Mouse (Mus musculus) intestine, postnatal 0 days (tissue): Measurements from ENCODE around the gene Snx15. TPM values are rescaled to one million over a fixed set of nuclear protein-coding genes. Genes with fewer than 3 reads are reported as not detected.

Source experiments
- ATAC-seq: fragments of 200-750 bp; cut with Nextera tagmentation; 2 replicates; pipeline ENCODE4 v1.8.0; 2017; ENCODE audit warnings: mild to moderate bottlenecking, moderate TSS enrichment, moderate library complexity
- H3K27ac ChIP-seq: fragments of 300-500 bp; sonication (generic); 2 replicates; pipeline ENCODE4 v1.5.1; 2014; ENCODE audit warnings: mild to moderate bottlenecking, low read depth, low read length, moderate library complexity
- H3K27me3 ChIP-seq: fragments of 300-500 bp; sonication (generic); replicated peaks from 2 replicates; pipeline ENCODE4 v1.6.1; 2014; ENCODE audit warnings: low read length, mixed read lengths; ENCODE audit not compliant: control insufficient read depth, insufficient read depth
- H3K36me3 ChIP-seq: fragments of 300-500 bp; sonication (generic); 2 replicates; pipeline ENCODE4 v1.6.1; 2014; ENCODE audit warnings: mild to moderate bottlenecking, moderate library complexity; ENCODE audit not compliant: control insufficient read depth, insufficient read depth
- H3K4me1 ChIP-seq: fragments of 300-500 bp; sonication (generic); replicated peaks from 2 replicates; pipeline ENCODE4 v1.6.1; 2014; ENCODE audit warnings: antibody characterized with exemption, low read length, mixed read lengths; ENCODE audit not compliant: control insufficient read depth, insufficient read depth
- H3K4me2 ChIP-seq: fragments of 300-500 bp; sonication (generic); replicated peaks from 2 replicates; pipeline ENCODE4 v1.6.1; 2014; ENCODE audit warnings: low read depth, mild to moderate bottlenecking, moderate library complexity
- H3K4me3 ChIP-seq: fragments of 300-500 bp; sonication (generic); 2 replicates; pipeline ENCODE4 v1.5.1; 2014; ENCODE audit warnings: low read depth, low read length
- H3K9ac ChIP-seq: fragments of 300-500 bp; sonication (generic); 2 replicates; pipeline ENCODE4 v1.6.1; 2014; ENCODE audit warnings: mild to moderate bottlenecking, low read depth, low read length
- H3K9me3 ChIP-seq: fragments of 300-500 bp; sonication (generic); 2 replicates; pipeline ENCODE4 v1.6.1; 2016; ENCODE audit warnings: mixed run types; ENCODE audit not compliant: control insufficient read depth
- CTCF ChIP-seq: sonication (generic); IDR thresholded peaks from 2 replicates; pipeline ENCODE4 v1.5.1; 2016; ENCODE audit warnings: low read depth, mild to moderate bottlenecking, control low read depth, antibody characterized with exemption, moderate library complexity
- WGBS: fragments of 180-500 bp; shearing (Covaris S2); extraction: QIAGEN DNeasy Blood & Tissue Kit; methylation state at CpG from one replicate; pipeline ENCODE4 v1.1.7; 2014; 5-methylcytosine and 5-hydroxymethylcytosine counted together
- polyA plus RNA-seq: library from polyadenylated mRNA; unstranded; fragments of >200 nt; fragmentation: Nextera tagmentation; extraction: Ambion mirVana; gene quantifications from 2 replicates; pipeline ENCODE4 v1.2.1, GENCODE M21; 2015

Gene Snx15
- 23.0 and 23.3 TPM in 2 replicates for polyA plus RNA-seq

DNA sequence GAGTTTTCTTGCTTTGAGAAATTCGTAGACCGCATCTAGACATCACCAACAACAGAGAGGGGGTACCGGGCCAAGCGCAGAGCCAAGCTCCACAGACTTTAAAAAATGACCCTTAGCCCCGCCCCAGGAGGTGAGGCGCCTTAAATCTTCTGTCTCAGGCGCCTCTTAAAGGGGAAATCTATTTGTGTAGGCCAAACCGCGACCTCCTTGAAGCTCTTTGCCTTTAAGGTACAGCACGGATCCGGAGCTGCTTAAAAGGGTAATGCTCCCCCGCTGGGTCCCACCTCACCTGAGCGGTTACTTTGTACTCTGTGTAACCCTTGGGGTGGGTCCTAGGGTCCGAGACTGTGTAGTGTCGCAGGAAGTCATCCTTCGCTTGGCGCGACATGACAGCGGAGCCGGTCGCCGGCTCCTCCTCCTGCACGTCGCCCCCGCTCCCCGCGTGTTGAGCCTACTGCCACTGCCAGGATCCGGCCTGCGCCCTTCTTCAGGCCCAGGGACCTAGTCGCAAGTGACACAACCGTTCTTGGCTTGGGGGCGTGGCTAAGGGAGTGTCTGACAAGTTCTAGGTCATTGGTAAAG is at the start of gene Snx15:
Gene Snx15 (minus strand): TSS at position 545 of the 582 bp plus-strand sequence.
- H3K27ac ChIP-seq, result peak within 1 kb of the TSS; percentile 94
- no peak for TF ChIP-seq CTCF
- H3K36me3 ChIP-seq, result no peaks in the 10 kb centered on the region
- no peaks in the 10 kb centered on the region for H3K4me1 ChIP-seq
- WGBS, result under 1% methylated on average over 32 of the region's 32 CpGs
- H3K9me3 ChIP-seq, result no peaks in the 10 kb centered on the region
- H3K27me3 ChIP-seq, result no peaks in the 10 kb centered on the region
- peak within 1 kb of the TSS; percentile 51; the same call in 1 of the 2 replicates for H3K9ac ChIP-seq
- H3K4me3 ChIP-seq, result peak within 1 kb of the TSS; percentile 42
- H3K4me2 ChIP-seq, result peak within 1 kb of the TSS; percentile 69
- ATAC-seq, result peak; percentile 91

DNA sequence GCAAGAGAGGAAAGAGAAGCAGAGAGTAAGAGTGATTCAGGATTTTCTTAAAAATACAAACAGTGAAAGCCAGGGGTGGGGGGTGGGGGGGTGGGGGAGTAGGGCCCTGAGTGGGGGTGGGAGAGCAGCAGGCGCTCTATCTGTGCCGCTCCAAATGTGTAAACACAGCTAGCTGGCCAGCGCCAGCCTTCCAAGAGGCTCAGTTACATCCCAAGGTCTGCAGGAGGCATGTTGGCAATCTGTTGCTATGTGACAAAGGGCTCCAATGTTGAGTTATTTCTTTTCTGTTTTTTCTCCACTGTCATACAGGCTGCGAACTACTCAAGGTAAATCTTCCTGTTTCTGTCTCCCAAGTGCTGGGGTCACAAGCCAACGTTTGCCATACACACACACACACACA is 46.7 kb upstream of the Snx15 start:
- Histone ChIP-seq H3K27ac (no peak overlapping the region), H3K9me3 (no peaks in the 10 kb centered on the region), H3K4me1 (no peaks in the 10 kb centered on the region), H3K36me3 (no peaks in the 10 kb centered on the region), H3K9ac (no peak overlapping the region), H3K4me2 (no peak overlapping the region), H3K27me3 (no peaks in the 10 kb centered on the region), H3K4me3 (no peak overlapping the region)
- 35% methylated on average over 5 of the region's 5 CpGs for WGBS
- ATAC-seq, result no peak
- no peak for TF ChIP-seq CTCF

DNA sequence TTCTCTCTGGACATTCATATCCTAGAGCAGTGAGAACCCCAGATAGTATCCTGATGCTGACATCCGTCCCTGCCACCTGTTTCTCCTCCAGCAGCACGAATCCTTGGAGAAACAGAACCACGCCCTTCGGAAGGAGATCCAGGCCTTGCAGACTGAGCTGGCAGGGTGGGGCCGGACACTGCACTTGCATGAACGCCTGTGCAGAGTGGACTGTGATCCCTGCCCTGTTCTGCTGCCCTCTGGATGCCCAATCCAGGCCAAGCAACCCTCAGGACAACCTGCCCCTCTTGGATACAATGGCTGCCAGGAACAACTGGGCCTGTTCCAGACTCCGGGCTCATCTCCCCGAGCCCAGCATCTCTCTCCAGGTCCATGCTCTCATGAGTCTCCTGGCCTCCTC is 43.1 kb upstream of the Snx15 start:
- ATAC-seq, result peak; percentile 33; the same call in 1 of the 2 replicates
- WGBS, result 50% methylated on average over 8 of the region's 8 CpGs

DNA sequence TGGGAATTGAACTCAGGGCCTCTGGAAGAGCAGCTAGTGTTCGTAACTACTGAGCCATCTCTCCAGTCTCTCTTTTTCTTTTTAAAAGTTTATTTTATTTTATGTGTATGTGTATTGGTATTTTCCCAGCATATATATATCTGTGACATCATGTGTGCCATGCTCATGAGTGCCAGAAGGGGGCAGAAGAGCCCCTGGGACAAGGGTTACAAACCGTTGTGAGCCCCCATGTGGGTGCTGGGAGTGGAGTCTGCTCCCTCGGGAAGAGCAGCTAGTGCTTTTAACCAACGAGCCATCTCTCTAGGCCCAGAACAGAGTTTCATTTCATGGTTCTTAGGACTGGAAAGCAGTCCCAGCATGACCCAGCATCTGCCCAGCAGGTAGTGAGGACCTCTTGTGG is 38.6 kb upstream of the Snx15 start:
- Histone ChIP-seq H3K9ac (no peak overlapping the region), H3K27ac (no peak overlapping the region), H3K4me3 (no peak overlapping the region), H3K9me3 (no peaks in the 10 kb centered on the region), H3K4me1 (peaks cover 11% of the 10 kb centered on the region; the same call in 1 of the 2 replicates), H3K4me2 (no peak overlapping the region), H3K36me3 (no peaks in the 10 kb centered on the region), H3K27me3 (no peaks in the 10 kb centered on the region)
- TF ChIP-seq CTCF, result peak; percentile 27
- 79% methylated on average over 4 of the region's 4 CpGs for WGBS
- ATAC-seq, result no peak

More for the DNA sequence above, 43.1 kb upstream of the Snx15 start:
- Histone ChIP-seq H3K27me3 (no peaks in the 10 kb centered on the region), H3K4me1 (no peaks in the 10 kb centered on the region), H3K36me3 (no peaks in the 10 kb centered on the region), H3K4me3 (no peak overlapping the region), H3K27ac (no peak overlapping the region), H3K4me2 (no peak overlapping the region), H3K9ac (no peak overlapping the region), H3K9me3 (no peaks in the 10 kb centered on the region)
- no peak for TF ChIP-seq CTCF

DNA sequence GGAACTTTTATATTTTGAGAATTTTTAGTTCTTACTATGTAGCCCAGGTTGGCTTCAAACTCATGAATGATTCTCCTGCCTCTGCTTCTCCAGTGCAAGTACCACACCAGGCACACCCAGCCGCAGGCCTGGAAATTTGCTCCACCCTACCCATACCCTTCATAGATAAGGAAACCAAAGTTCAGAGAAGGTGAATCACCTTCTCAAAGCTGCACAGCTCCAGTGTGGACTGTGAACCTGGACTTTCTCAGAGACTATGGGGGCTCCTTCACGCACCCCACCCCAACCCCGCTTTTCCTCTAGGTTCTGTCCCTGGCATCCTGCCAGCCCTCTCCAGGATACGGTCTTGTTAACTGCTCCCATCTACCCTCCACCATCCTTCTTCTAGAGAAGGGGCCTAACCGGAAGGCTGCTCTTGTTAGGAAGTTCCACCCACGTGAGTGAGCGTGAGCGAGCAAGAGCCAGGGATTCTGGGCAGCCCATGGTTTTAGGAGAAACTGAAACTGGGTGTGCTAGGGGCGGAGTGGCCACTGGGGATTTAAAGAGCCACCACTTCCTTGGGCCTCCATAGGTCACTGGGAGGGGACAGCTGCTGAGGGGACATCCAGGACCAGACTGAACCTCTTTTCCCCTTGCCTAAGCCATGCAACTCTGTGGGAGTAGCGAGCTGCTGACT is 35.9 kb upstream of the Snx15 start:
- no peaks in the 10 kb centered on the region for H3K9me3 ChIP-seq
- 17% methylated on average over 10 of the region's 10 CpGs for WGBS
- peaks cover 11% of the 10 kb centered on the region; the same call in 1 of the 2 replicates for H3K4me1 ChIP-seq
- peak; percentile 55 for ATAC-seq
- no peak overlapping the region for H3K4me3 ChIP-seq
- peak overlapping the region; percentile 46 for H3K4me2 ChIP-seq
- no peak for TF ChIP-seq CTCF
- no peaks in the 10 kb centered on the region for H3K36me3 ChIP-seq
- no peaks in the 10 kb centered on the region for H3K27me3 ChIP-seq
- no peak overlapping the region for H3K9ac ChIP-seq
- H3K27ac ChIP-seq, result no peak overlapping the region

DNA sequence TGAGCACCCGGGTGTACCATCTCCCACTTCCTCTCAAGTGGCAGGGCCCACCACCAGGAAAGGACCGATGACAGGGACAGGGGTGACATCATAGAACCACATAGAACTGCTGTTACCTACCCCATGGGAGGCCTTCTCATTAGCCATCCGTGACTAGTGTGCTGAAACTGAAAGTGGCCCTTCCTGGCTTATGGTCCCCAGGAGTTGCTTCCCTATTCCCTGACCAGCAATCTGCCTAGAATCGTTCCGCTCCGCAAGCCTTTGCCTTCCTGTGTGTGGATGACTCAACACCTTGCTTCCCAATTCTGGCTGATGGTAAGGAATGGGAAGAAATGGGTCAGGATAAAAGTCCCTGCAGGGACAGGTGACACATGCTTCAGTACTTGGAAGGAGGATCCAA is 29.1 kb upstream of the Snx15 start:
- Histone ChIP-seq H3K4me2 (no peak overlapping the region), H3K9ac (no peak overlapping the region), H3K27me3 (no peaks in the 10 kb centered on the region), H3K9me3 (no peaks in the 10 kb centered on the region), H3K4me1 (no peaks in the 10 kb centered on the region), H3K4me3 (no peak overlapping the region), H3K36me3 (no peaks in the 10 kb centered on the region), H3K27ac (no peak overlapping the region)
- TF ChIP-seq CTCF, result no peak
- ATAC-seq, result no peak
- 60% methylated on average over 6 of the region's 6 CpGs for WGBS
